Mouse (Mus musculus) mouse embryonic stem cell (cell line): ENCODE results near the gene Cdc25b.

Experiments used
- in situ Hi-C, 2 experiments: fragments of 300-500 bp; cut with MboI; formaldehyde crosslinking; loops; 1 replicate in 1 of 2; 3 replicates in 1 of 2; pipeline ENCODE4 v1.14.3; 2019 to 2020; ENCODE audit warnings: low sequenced_read_pairs in 2 of 2, low pct_unique_long_range_greater_than_20kb in 1 of 2, mixed read lengths in 1 of 2; ENCODE audit not compliant: unreplicated experiment in 1 of 2

The Cdc25b gene

GRCm38 (mm10) chr2:131186771-131187601 is at the start of gene Cdc25b, which contains the start of gene Spef1:
Gene Cdc25b, plus strand, starts transcription at chr2:131186949.
Gene Spef1, minus strand, starts transcription at chr2:131187282.
- in situ Hi-C loops, result no loop called here

DNA sequence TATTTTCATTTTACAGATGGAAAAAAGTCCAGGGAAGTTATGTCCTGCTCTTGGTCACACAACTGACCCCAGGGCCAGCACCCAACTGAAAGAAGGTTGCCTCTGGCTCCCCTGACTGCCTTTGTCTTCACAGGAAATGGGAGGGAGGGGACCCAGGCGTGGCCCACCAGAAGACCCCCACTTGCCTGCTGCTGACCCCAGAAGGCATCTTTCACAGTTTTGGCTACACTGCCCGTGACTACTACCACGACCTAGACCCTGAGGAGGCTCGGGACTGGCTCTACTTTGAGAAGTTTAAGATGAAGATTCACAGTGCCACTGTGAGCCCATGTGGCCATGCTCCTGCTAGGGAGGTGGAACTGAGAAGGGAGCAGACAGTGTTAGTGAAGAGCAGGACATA is 48.5 kb upstream of the Cdc25b start:
- in situ Hi-C loops, result no loop called here

DNA sequence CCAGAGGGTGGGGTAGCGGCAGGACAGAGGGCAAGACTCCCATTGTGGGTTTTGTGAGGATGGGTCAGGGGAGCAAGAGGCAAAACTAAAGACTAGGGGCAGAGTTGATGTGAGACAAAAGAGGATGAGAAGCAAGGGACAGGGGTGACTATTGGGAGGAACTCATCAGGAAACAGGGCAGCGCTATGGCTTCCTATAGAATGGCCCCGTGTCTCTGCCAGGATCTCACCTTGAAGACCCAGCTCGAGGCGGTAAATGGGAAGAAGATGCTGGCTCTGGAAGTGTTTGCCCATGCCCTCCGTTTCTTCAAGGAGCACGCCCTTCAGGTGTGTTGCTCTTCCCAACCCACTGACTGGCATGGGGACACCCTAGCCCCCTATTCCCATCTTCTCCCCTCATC is 48.0 kb upstream of the Cdc25b start:
- in situ Hi-C loops, result no loop called here

DNA sequence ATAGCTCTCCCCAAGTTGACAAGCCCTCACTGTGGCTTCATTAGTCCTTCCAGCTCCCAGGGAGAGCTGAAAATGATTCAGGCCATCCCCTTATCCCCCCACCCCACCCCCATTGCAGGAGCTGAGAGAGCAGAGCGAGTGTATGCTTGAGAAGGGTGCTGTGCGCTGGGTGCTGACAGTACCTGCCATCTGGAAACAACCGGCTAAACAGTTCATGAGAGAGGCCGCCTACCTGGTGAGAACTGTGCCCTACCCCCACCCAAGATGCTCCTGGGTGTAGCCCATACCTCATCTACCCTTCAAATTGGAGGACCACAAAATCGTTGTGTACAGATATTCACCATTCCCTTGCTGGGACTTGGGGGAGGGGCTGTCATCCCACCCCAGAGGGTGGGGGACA is 47.5 kb upstream of the Cdc25b start:
- in situ Hi-C loops, result no loop called here

- in situ Hi-C loops, result no loop called here
Observed at GRCm38 (mm10) chr2:131139886-131140532, 46.7 kb upstream of the Cdc25b start.

- in situ Hi-C loops, result no loop called here
Observed at GRCm38 (mm10) chr2:131140533-131140905, 46.2 kb upstream of the Cdc25b start.

DNA sequence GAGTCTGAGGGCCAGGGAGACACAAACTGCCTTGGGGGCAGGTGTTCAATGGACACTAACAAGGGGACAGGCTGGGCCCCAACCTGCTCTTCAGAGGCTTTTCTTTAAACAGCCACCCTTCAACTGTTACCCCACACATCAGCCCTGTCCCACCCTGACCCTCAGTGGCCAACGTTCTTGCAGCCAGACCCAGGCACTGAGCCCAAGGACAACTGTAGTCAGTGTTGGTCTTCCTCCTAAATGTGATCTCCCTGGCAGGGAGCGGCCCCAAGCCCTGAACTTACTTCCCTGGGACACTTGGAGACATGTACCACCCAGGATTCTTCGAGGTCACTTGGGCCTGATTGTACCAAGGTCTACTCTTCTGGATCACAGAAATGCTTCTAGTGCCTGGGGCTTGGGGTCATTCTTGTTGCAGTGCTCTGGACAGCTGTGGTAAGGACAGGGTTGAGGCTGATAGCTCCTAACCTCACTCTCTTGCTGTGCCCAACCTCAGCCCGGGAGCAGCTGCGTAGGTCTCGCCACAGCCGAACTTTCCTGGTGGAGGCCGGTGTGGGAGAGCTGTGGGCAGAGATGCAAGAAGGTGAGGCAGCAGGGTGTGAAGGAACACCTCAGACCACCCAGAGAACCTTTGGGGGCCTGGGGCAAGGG is 45.3 kb upstream of the Cdc25b start:
- in situ Hi-C loops, result no loop called here

DNA sequence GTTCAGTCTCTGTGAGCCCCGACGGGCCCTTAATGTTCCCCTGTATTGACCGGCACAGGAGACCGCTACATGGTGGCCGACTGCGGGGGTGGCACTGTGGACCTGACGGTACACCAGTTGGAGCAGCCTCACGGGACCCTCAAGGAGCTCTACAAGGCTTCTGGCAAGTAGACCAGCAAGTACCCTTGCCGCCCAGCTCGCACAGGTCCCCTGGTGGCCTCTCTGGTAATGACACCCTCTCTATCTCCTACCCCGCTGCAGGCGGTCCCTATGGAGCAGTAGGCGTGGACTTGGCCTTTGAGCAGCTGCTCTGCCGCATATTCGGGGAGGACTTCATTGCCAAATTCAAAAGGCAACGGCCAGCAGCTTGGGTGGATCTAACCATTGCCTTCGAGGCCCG is 44.2 kb upstream of the Cdc25b start:
- in situ Hi-C loops, result no loop called here

GRCm38 (mm10) chr2:131143007-131143780 is 43.6 kb upstream of the Cdc25b start:
- in situ Hi-C loops, result no loop called here

GRCm38 (mm10) chr2:131145121-131145520 is 41.6 kb upstream of the Cdc25b start:
- in situ Hi-C loops, result no loop called here

DNA sequence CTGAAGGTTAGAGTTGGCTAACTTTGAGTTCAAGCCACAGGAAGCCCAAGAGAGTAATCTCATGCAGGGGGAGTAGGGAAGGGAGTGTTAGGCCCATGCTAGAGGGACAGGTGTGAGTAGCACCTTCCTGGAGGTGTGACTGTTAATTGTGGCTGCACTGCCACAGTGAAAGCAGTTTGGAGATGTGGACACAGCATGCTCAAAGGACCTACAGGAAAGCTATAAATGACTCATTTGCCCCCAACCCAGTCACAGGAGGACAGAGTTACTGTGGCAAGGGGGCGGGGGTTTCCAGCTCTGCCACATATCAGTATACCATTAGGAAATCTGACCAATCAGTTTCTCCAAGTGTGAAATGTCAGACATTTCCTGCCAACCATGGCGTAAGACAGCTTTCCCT is 41.2 kb upstream of the Cdc25b start:
- in situ Hi-C loops, result no loop called here

GRCm38 (mm10) chr2:131146193-131147042 is 40.3 kb upstream of the Cdc25b start:
- in situ Hi-C loops, result no loop called here

DNA sequence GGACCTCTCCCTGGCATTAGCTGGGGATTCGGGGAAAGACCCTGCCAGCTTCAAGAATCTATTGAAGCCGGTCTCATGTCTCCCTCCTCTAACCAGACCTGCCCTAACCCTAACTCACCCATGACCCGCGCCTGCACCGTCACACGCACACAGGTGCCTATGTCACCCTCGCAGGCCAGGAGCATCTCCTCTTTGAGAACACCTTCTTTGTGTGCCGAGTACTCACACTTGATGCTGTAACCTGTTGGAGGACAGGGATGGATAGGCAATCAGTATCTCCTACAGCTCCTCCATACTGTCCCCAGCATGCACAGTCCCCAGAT is 39.7 kb upstream of the Cdc25b start:
- in situ Hi-C loops, result no loop called here

GRCm38 (mm10) chr2:131148353-131149253 is 38.1 kb upstream of the Cdc25b start:
- in situ Hi-C loops, result no loop called here

GRCm38 (mm10) chr2:131149254-131149578 is 37.5 kb upstream of the Cdc25b start:
- in situ Hi-C loops, result no loop called here

DNA sequence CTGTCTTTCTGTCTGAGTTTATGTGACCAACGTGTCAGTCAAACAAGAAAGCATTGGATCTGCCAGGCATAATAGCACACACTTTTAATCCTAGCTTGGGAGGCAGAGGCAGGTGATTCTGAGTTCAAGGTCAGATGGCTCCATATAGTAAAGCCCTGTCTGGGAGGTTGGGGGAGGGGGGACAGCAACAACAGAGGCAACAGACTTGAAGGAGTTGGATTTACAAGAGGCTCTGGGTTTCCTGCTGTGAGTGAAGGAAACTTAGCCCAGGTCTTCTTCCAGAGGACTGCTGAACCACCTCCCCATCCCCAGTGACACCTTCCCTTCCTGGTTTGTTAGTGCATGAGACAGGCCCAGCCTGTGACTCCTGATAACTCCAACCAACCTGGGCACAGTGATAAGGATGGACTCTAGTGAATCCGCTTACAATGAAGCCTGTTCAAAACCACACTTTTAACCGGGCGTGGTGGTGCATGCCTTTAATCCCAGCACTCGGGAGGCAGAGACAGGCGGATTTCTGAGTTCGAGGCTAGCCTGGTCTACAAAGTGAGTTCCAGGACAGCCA is 34.5 kb upstream of the Cdc25b start:
- in situ Hi-C loops, result no loop called here

DNA sequence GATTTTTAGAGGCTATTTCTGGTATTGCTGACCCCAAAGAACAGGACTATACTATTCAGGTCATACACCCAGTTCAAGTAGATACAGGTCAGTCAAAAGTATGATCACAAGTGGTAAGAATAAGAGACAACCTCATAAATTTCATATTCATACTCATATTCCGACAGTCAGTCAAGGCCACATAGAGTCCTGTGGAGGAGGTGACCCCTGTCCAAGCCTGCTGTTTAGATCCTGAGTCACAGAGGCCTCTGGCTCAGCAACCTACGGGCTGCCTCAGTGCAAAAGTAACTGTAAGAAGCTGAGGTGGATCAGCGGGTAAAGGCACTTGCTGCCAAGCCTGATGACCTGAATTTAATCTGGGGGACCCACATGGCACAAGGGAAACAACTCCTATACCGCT is 32.7 kb upstream of the Cdc25b start:
- in situ Hi-C loops, result no loop called here
